Mouse (Mus musculus): ENCODE results near the gene Bub3.

DNA sequence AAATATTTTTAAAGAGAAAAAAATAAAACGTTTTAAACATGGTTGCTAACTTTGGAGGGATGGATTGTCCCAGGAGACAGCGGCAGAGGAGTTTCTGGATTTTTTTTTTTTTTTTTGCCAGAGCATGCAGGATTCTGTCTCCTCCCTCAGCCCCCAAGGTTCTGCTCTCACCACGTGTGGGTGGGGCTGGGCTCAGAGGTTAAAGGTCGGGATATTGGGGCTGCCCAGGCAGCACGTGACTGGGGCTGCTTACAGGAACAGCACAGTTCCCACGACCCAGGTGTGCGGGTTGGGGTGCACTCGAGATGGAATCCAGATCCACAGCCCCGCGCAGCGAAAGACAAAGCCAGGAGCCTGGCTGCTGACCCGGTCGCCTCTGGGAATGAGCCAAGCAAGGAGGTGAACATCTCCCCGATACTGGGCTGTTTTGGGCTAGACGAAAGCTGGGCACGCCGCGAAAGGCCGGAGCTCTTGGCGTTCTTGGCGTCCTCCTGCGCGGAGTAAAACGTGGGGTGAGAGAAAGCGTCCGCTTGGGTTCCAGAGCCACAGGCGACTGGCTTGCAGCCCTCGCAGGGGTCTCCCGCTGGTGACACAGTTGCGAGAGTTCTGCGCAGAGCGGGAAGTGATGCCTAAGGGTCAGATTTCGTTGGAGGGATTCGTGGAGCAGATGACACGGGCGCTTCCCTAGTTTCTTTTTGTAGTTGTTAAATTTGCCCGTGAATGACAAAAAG is 3.3 kb upstream of the Bub3 start:
- TF ChIP-seq NANOG (IDR thresholded peaks at IDR 0.05; ENCODE audit: borderline replicate concordance, low read length) (no peak), CTCF (conservative IDR thresholded peaks at IDR 0.05; ENCODE audit: low read length) (no peak), POU5F1 (IDR thresholded peaks at IDR 0.05; ENCODE audit: borderline replicate concordance, low read length) (no peak)

All from E14TG2a.4 (cell line).